Mouse (Mus musculus) cerebral cortex, adult 2 months (tissue): Measurements from ENCODE around the gene Oma1.

ENCODE experiments used
- WGBS: fragments of 180-500 bp; shearing (Covaris S2); methylation state at CpG from one replicate; pipeline ENCODE4 v1.1.7; 2018; 5-methylcytosine and 5-hydroxymethylcytosine counted together

The Oma1 gene

DNA sequence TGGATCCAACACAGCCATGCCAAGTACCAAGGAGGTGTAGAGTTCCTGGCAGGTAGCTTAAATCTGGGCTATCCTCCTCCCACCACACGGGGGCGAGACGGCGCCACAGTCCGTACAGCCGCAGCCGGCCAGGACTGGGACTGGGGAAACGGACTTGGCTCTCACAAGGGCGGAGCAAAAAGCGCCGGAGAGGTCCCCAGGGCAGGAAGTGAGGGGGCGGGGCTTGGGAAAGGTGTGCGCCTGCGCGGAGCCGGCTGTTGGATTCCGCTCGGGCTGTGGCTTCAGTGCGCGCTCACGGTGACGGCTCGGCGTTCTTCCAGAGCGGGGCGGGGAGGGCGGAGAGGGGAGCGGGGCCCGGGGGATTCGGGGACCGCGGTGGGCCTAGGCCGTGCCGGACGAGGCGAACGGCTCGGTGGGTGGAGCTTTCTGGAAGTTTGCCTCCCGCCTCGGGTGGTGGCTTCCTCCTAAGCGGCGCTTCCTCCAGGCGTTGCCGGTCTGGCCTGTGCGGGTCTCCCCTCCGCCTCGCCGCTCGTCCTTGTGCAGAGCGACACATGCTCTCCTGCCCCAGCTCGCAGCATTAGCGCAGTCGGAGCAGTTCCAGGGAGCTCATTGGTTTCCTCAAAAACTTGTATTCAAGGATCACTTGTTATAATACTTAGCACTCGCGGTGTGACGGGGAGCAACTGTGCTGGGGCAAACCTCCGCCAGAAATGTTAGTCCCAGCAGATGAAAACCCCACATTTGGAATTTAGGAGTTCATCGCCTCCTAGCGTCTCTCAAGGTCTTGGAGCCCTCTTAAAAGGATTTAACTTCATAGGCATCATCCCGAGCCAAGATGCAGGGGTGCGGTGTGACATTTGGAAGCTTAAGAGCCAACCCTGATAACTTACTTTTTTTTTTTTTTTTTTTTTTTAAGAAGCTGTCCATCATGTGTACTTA is at the start of gene Oma1:
Gene Oma1, plus strand, starts transcription at position 226 of the 939 bp plus-strand sequence.
- WGBS: 1% methylated on average over 61 of the region's 61 CpGs

GRCm38 (mm10) chr4:103263812-103264396 is 49.7 kb upstream of the Oma1 start:
- 69% methylated on average over 8 of the region's 8 CpGs for WGBS

GRCm38 (mm10) chr4:103265166-103265565 is 48.4 kb upstream of the Oma1 start:
- 60% methylated on average over 2 of the region's 2 CpGs for WGBS

DNA sequence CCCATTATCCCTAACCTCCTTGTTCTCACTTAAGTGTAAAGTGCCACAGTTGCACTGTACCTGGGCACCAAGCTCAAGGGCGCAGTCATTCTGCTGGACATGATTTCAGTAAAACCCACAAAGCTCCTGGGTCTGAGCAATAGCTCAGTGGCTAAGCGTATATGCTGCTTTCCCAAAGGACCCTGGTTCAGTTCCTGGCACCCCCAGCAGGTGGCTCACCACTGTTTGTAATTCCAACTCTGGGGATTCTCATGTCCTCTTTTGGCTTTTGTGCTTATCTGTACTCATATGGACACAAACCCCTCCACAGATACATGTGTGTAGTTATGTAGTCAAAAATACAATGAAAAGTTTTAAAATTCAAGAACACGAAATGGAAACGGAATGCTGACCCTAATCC is 44.3 kb upstream of the Oma1 start:
- 88% methylated on average over 4 of the region's 4 CpGs for WGBS

- WGBS: 84% methylated on average over 7 of the region's 8 CpGs
Observed at GRCm38 (mm10) chr4:103273021-103273420, 40.6 kb upstream of the Oma1 start.

DNA sequence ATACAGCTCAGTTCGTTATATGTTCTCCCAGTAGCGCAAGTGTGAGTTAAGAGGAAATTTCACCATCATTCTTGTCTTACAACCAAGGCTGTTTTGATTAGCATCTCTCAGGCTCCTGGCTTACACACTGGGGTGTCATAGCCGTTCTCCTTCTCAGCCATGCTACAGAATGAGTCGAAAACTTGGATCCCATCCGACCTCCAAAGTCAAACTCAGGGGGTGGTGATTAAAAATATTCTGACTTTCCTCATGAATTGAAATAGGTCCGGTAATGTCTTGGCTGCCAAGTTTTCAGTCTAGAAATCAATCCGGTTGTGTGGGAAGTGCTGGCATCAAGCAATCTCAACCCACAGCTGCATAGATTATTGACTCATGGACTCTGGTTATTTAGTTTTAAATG is 25.3 kb upstream of the Oma1 start:
- 48% methylated on average over 7 of the region's 7 CpGs for WGBS

GRCm38 (mm10) chr4:103290763-103291162 is 22.8 kb upstream of the Oma1 start, which contains the start of gene 4921539E11Rik:
Gene 4921539E11Rik (minus strand): TSS chr4:103290863.
- 79% methylated on average over 2 of the region's 2 CpGs for WGBS

DNA sequence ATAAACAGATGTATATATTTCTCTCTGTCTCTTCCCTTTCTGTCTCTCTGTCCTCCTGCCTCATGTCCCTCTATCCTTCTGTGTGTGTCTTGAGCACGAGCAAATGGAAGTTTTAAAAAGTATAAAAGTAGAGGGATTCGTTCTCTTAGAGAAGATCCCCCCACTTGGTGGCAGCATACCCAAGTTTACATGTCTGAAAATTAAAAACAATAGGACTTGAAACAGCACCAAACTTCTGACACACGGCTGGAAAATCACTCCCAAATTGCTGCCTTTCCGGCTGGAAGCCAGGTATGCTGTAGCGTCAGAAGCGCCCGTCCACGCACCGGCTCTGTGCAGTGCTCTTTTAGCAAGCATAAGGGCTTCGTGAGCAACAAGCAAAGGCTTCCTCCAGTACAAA is 14.3 kb upstream of the Oma1 start:
- WGBS: 25% methylated on average over 10 of the region's 10 CpGs

GRCm38 (mm10) chr4:103303851-103304250 is 9.8 kb upstream of the Oma1 start:
- WGBS: 91% methylated on average over 1 of the region's 1 CpGs

DNA sequence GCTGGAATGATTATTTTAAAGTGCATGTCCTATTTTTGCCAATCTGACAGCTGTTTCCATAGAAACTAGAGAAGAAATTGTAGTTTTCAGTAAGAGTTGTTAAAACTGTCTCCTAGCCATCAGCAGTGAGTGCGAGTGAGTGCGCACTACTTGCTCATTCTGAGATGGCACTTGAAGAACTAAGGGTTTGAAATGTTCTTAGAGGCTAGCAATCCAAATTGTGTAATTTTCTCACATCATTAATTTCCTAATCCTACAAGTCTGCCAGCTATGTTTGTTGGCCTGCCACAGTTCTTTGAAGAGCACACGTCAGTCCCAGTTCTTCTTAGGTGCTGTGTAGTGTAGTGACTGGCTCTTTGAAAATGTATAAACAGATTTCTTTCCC is 906 bp downstream of the Oma1 start:
- 24% methylated on average over 3 of the region's 3 CpGs for WGBS

DNA sequence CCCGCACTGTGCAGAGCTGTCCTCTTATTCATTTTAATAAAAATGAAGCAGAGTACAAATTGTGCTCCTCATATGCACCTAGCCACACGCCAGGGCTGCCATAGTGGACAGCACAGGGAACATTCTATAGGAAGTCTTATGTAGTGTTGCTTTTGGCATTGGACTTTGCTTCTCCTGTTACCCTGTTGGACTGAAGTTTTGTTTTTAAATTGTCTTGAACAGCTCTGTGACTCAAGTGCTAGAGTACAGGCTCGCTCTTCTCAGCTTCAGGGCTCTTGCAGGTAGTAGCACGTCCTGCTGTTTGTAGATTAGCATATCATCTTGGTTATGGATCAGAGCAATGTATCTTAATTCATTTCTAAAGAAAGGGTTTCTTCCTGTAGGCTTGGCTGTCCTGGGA is 2.2 kb downstream of the Oma1 start:
- 98% methylated on average over 4 of the region's 4 CpGs for WGBS

DNA sequence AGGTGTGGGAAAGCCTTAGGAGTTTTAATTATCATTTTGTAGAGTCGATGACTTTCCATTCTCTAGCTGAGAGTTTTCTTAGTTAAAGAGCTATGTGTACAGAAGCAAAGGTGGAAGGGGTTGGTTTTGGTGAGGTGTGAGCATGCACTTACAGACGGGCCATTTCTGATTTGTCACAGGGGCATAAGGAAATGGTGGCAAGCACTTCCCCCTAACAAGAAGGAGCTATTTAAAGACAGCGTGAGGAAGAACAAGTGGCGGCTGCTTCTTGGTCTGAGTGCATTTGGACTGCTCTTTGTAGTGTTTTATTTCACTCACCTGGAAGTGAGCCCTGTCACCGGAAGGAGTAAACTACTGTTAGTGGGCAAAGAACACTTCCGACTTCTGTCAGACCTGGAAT is 7.8 kb downstream of the Oma1 start:
- WGBS: 80% methylated on average over 6 of the region's 6 CpGs

- WGBS: 52% methylated on average over 17 of the region's 17 CpGs
Observed at GRCm38 (mm10) chr4:103324688-103325451, 11.3 kb downstream of the Oma1 start.

GRCm38 (mm10) chr4:103326994-103327393 is 13.4 kb downstream of the Oma1 start:
- 67% methylated on average over 3 of the region's 3 CpGs for WGBS

GRCm38 (mm10) chr4:103329348-103329747 is 15.7 kb downstream of the Oma1 start:
- WGBS: 64% methylated on average over 6 of the region's 6 CpGs

DNA sequence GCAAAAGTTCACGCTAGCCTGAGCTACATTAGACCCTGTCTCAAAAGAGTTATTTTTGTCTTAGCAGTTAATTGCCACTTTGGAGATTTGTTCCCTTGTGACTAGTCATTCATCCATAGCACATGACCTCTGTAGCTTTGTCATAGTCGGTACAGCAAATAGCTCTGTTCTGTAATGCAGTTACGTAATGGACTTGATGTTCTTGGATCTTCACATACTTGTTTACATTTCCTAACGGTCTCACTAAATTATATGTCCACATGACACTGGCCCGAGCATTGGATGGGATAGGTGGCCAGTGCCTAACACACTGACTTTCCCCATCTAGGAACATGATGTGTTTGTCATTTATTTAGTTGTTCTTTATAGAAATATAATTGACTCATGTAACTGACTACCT is 21.5 kb downstream of the Oma1 start:
- 87% methylated on average over 5 of the region's 5 CpGs for WGBS

- WGBS: 41% methylated on average over 1 of the region's 1 CpGs
Observed at GRCm38 (mm10) chr4:103340726-103341125, 27.1 kb downstream of the Oma1 start.

- 84% methylated on average over 4 of the region's 4 CpGs for WGBS
Observed at GRCm38 (mm10) chr4:103341620-103342019, 28.0 kb downstream of the Oma1 start.

DNA sequence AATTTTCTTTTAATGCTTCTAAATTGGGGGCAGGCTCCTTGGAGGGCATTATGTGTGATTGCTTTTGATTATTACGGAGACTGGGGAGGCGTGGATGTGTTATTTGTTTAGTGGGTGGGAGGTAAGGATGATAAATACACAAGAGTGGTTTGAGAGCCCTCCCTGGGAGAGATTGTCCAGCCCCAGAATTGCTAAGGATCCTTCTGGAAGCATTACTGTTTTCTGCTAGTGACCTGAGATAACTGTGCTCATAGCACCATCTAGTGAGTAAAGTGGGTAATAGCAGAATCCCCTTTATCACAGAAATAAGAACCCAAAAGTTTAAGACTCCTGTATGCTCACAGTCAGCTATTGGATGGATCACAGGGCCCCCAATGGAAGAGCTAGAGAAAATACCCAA is 32.4 kb downstream of the Oma1 start:
- WGBS: 16% methylated on average over 2 of the region's 2 CpGs

DNA sequence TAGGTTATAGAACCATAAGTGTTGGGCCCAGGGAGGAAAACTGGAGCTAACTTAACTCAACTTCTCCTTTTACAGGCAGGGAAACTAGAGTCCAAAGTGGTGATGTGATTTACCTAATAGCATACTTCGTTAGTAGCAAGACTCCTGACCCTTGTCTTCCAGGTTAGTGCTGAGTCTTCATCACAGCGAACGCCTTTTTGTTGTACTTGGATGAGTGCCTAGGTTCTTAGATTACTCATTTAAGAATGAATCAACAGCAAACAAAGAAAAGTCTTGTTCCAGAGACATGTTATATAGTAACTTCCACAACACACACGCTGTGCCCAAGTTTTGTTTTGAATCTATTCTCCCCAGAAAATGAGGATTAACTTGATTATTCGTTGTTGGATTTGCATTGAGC is 33.2 kb downstream of the Oma1 start:
- WGBS: 48% methylated on average over 5 of the region's 5 CpGs

GRCm38 (mm10) chr4:103349219-103349618 is 35.6 kb downstream of the Oma1 start:
- WGBS: 95% methylated on average over 4 of the region's 4 CpGs

GRCm38 (mm10) chr4:103352926-103353325 is 39.3 kb downstream of the Oma1 start:
- WGBS: 62% methylated on average over 5 of the region's 5 CpGs
